Mouse (Mus musculus) CH12.LX (cell line): ENCODE measurements at regions not wholly inside any gene's neighbourhood (a gene's known extent, or its start where the extent isn't known, plus 50 kb on each side); places are given as distances from the start of the nearest gene placed in this dataset.

Experiments
- DNase-seq: peaks from one replicate; pipeline ENCODE4 v3.0.0-alpha.2; 2013; ENCODE audit errors: extremely low read depth
- H3K27ac ChIP-seq: 2 replicates; pipeline ENCODE4 v1.5.1; 2012; ENCODE audit warnings: low read depth, mild to moderate bottlenecking, control low read depth, moderate library complexity; ENCODE audit not compliant: insufficient read depth
- H3K27me3 ChIP-seq: replicated peaks from 2 replicates; pipeline ENCODE3; 2012; ENCODE audit warnings: inconsistent platforms
- H3K36me3 ChIP-seq, 2 experiments: replicated peaks in 1 of 2; 2 replicates each; pipeline versions ENCODE3 to v1.6.1; 2012; ENCODE audit warnings: inconsistent platforms in 1 of 2, low read length in 1 of 2, mild to moderate bottlenecking in 1 of 2, mixed read lengths in 1 of 2, moderate library complexity in 1 of 2; ENCODE audit not compliant: control insufficient read depth in 1 of 2, insufficient read depth in 1 of 2
- H3K4me1 ChIP-seq, 2 experiments: 2 replicates each; pipeline ENCODE4 v1.6.1; 2012; ENCODE audit warnings: inconsistent platforms in 1 of 2, moderate library complexity in 1 of 2; ENCODE audit not compliant: insufficient read depth in 2 of 2, control insufficient read depth in 1 of 2
- H3K4me2 ChIP-seq: 2 replicates; pipeline ENCODE4 v1.6.1; 2012; ENCODE audit warnings: low read depth, mild to moderate bottlenecking, control low read depth; ENCODE audit not compliant: poor library complexity, insufficient read depth, severe bottlenecking
- H3K4me3 ChIP-seq, 3 experiments: fragments of 150-350 bp in 1 of 3; sonication (generic) in 1 of 3; replicated peaks in 1 of 3; 2 replicates each; pipeline versions ENCODE3 to v1.5.1; 2011 to 2012; ENCODE audit warnings: low read depth in 2 of 3, low read length in 2 of 3, mild to moderate bottlenecking in 2 of 3, moderate library complexity in 2 of 3, control low read depth in 1 of 3, improper control_type of control experiment in 1 of 3, inconsistent platforms in 1 of 3, mixed read lengths in 1 of 3; ENCODE audit not compliant: poor library complexity in 1 of 3
- H3K79me2 ChIP-seq: replicated peaks from 2 replicates; pipeline ENCODE4 v1.6.1; 2012; ENCODE audit warnings: mild to moderate bottlenecking, moderate library complexity; ENCODE audit not compliant: control insufficient read depth, poor library complexity, insufficient read depth, severe bottlenecking; ENCODE audit errors: extremely low read depth
- H3K9ac ChIP-seq: 2 replicates; pipeline ENCODE4 v1.6.1; 2012; ENCODE audit warnings: low read depth, mild to moderate bottlenecking, control low read depth, moderate library complexity; ENCODE audit not compliant: insufficient read depth
- H3K9me3 ChIP-seq: replicated peaks from 2 replicates; pipeline ENCODE3; 2012; ENCODE audit warnings: low read length, inconsistent platforms, mixed read lengths
- E2F4 ChIP-seq: IDR thresholded peaks from 2 replicates; pipeline ENCODE4 v1.6.1; 2011; ENCODE audit warnings: low read depth, low read length, improper control_type of control experiment; ENCODE audit not compliant: insufficient replicate concordance
- ELF1 ChIP-seq: IDR thresholded peaks from 2 replicates; pipeline ENCODE4 v1.6.1; 2014; ENCODE audit warnings: low read depth, mild to moderate bottlenecking, inconsistent platforms, low read length, improper control_type of control experiment
- JUN ChIP-seq: IDR thresholded peaks from 2 replicates; pipeline ENCODE4 v1.6.1; 2011; ENCODE audit warnings: low read depth, mild to moderate bottlenecking, low read length, improper control_type of control experiment, moderate library complexity; ENCODE audit not compliant: insufficient read depth
- MAZ ChIP-seq: IDR thresholded peaks from 2 replicates; pipeline ENCODE4 v1.6.1; 2012; ENCODE audit warnings: low read depth, mild to moderate bottlenecking, inconsistent platforms, low read length, improper control_type of control experiment, moderate library complexity
- MXI1 ChIP-seq: IDR thresholded peaks from 2 replicates; pipeline ENCODE4 v1.6.1; 2011; ENCODE audit warnings: mild to moderate bottlenecking, low read depth, low read length, improper control_type of control experiment
- NRF1 ChIP-seq: IDR thresholded peaks from 2 replicates; pipeline ENCODE4 v1.6.1; 2014; ENCODE audit warnings: low read depth, mild to moderate bottlenecking, inconsistent platforms, low read length, improper control_type of control experiment, moderate library complexity
- POLR2AphosphoS2 ChIP-seq: IDR thresholded peaks from 2 replicates; pipeline ENCODE4 v1.6.1; 2011; ENCODE audit warnings: low read depth, low read length, improper control_type of control experiment
- RCOR1 ChIP-seq: conservative IDR thresholded peaks from 2 replicates; pipeline ENCODE4 v1.6.1; 2012; ENCODE audit warnings: low read depth, mild to moderate bottlenecking, inconsistent platforms, low read length, improper control_type of control experiment
- TBP ChIP-seq: conservative IDR thresholded peaks from 2 replicates; pipeline ENCODE4 v1.6.1; 2011; ENCODE audit warnings: low read depth, low read length, improper control_type of control experiment
- USF1 ChIP-seq: IDR thresholded peaks from 2 replicates; pipeline ENCODE4 v1.6.1; 2014; ENCODE audit warnings: low read depth, mild to moderate bottlenecking, inconsistent platforms, low read length, improper control_type of control experiment
- ZC3H11A ChIP-seq: IDR thresholded peaks from 2 replicates; pipeline ENCODE4 v1.6.1; 2012; ENCODE audit warnings: low read depth, mild to moderate bottlenecking, inconsistent platforms, low read length, improper control_type of control experiment
- ZKSCAN1 ChIP-seq: IDR thresholded peaks from 2 replicates; pipeline ENCODE4 v1.6.1; 2012; ENCODE audit warnings: low read depth, inconsistent platforms, low read length, improper control_type of control experiment, borderline replicate concordance
- ZNF384 ChIP-seq: IDR thresholded peaks from 2 replicates; pipeline ENCODE4 v1.6.1; 2012; ENCODE audit warnings: low read depth, low read length, improper control_type of control experiment, inconsistent platforms
- dilution Hi-C: fragments of 300-500 bp; cut with MboI; formaldehyde crosslinking; loops from 2 replicates; pipeline ENCODE4 v1.14.3; 2020; ENCODE audit warnings: low sequenced_read_pairs; ENCODE audit not compliant: extremely low pct_unique_long_range_greater_than_20kb, extremely low pct_ligation_motif_present
- in situ Hi-C: fragments of 300-500 bp; cut with MboI; formaldehyde crosslinking; loops from 3 replicates; pipeline ENCODE4 v1.14.3; 2019; ENCODE audit warnings: low sequenced_read_pairs, low pct_ligation_motif_present, low pct_unique_long_range_greater_than_20kb, mixed read lengths

GRCm38 (mm10) chr15:25542382-25542781 lies 79.9 kb upstream of the Myo10 start:
- no peak overlapping the region for H3K9ac ChIP-seq
- no peaks in the 10 kb centered on the region for H3K36me3 ChIP-seq
- H3K9me3 ChIP-seq, result no peaks in the 10 kb centered on the region
- dilution Hi-C loops (no loop called here), in situ Hi-C loops (no loop called here)
- no peaks in the 10 kb centered on the region for H3K79me2 ChIP-seq
- no peak overlapping the region for H3K27ac ChIP-seq
- peaks cover 0 to 3% of the 10 kb centered on the region in 2 experiments; a peak in 1 of 4 replicates for H3K4me1 ChIP-seq
- H3K27me3 ChIP-seq, result no peaks in the 10 kb centered on the region
- DNase-seq, result no peak
- no peak overlapping the region for H3K4me2 ChIP-seq
- H3K4me3 ChIP-seq, result no peak overlapping the region
- TF ChIP-seq E2F4 (no peak), RCOR1 (no peak), POLR2AphosphoS2 (no peak), NRF1 (no peak)

GRCm38 (mm10) chr15:25546185-25546584 lies 76.1 kb upstream of the Myo10 start:
- H3K27ac ChIP-seq, result no peak overlapping the region
- TF ChIP-seq USF1 (no peak), ELF1 (no peak)
- TF ChIP-seq, all 38 proteins: peak for 0
- H3K36me3 ChIP-seq, result no peaks in the 10 kb centered on the region
- H3K4me3 ChIP-seq, result no peak overlapping the region
- DNase-seq, result no peak
- no peak overlapping the region for H3K9ac ChIP-seq
- H3K27me3 ChIP-seq, result no peaks in the 10 kb centered on the region
- no peaks in the 10 kb centered on the region for H3K9me3 ChIP-seq
- in situ Hi-C loops, result no loop called here
- dilution Hi-C loops, result no loop called here
- H3K4me1 ChIP-seq, result peaks cover 0 to 8% of the 10 kb centered on the region in 2 experiments; a peak in 1 of 4 replicates
- H3K79me2 ChIP-seq, result no peaks in the 10 kb centered on the region
- H3K4me2 ChIP-seq, result no peak overlapping the region

DNA sequence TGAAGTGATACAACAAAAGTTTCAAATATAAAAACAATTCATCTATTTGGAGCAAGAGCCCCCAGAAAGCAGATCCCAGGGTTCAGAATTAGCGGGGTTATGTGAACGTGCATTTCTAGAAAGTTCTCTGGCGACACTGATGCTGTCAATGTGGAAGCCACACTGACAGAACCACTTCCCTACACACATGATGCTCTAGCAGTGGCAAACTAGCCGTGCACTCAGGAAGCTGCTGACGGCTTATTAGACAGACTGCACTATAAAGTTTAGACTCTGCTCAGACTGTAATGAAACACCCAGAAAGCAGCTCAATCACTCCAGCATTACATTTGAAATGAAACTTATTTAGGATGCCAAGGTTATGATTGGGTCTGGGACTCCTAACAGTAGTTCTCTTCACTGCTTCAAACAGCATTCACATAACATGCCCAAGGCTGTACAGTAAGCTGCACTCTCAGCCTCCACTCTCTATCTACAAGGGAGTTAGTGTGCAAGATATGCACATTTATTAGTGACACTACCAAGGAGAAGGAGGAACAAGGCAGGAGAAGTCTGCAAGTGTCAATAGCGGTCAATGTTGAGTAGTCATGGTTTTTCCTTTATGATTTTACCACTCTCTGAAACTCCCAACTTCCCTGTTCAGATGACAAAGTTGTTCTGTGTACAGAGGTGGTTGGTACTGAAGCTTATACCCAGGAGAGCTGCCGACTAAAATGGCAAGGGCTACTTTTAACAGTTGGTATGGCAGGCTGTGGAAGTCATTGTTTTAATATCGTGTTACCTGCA lies 71.9 kb upstream of the Myo10 start:
- peaks cover 2 to 7% of the 10 kb centered on the region in 2 experiments; a peak in 1 of 4 replicates for H3K4me1 ChIP-seq
- H3K27ac ChIP-seq, result no peak overlapping the region
- in situ Hi-C loops, result no loop called here
- no peaks in the 10 kb centered on the region for H3K79me2 ChIP-seq
- no peak overlapping the region for H3K9ac ChIP-seq
- TF ChIP-seq MXI1 (no peak), ELF1 (no peak), ZNF384 (no peak), ZC3H11A (no peak), JUN (no peak), MAZ (no peak), ZKSCAN1 (no peak), TBP (no peak), RCOR1 (no peak)
- TF ChIP-seq, all 38 proteins: peak for 0
- H3K4me2 ChIP-seq, result no peak overlapping the region
- H3K36me3 ChIP-seq, result no peaks in the 10 kb centered on the region
- dilution Hi-C loops, result no loop called here
- DNase-seq, result no peak
- H3K4me3 ChIP-seq, result no peak overlapping the region
- no peaks in the 10 kb centered on the region for H3K27me3 ChIP-seq
- no peaks in the 10 kb centered on the region for H3K9me3 ChIP-seq
